Mouse (Mus musculus): ENCODE measurements around the gene Rbm12.

GRCm38 (mm10) chr2:156080391-156080790, 31.4 kb downstream of the Rbm12 start:
- TF ChIP-seq POLR2A (IDR thresholded peaks at IDR 0.05; ENCODE audit: low read depth, low read length) (no peak), CTCF (IDR thresholded peaks at IDR 0.05; ENCODE audit: extremely low read depth, insufficient read length, insufficient replicate concordance, low read depth, low read length) (no peak)

All from small intestine, adult 2 months (tissue).